Mouse (Mus musculus): ENCODE measurements around the gene Gtdc1. TPM values are rescaled to one million over a fixed set of nuclear protein-coding genes. Genes with fewer than 3 reads are reported as not detected.

Gtdc1 gene
- polyA plus RNA-seq, 1 experiment from 2014 or later = 2.9 TPM

- 56% methylated on average over 2 of the region's 2 CpGs for WGBS (ENCODE audit: insufficient replicate concordance)
- Histone ChIP-seq H3K9ac (ENCODE audit: low read depth, low read length) (no peak overlapping the region), H3K36me3 (ENCODE audit: control insufficient read depth, insufficient read depth) (no peaks in the 10 kb centered on the region), H3K27ac (ENCODE audit: low read length) (no peak overlapping the region), H3K27me3 (ENCODE audit: control insufficient read depth, insufficient read depth, low read depth, low read length) (no peaks in the 10 kb centered on the region), H3K4me1 (ENCODE audit: control insufficient read depth, low read depth, low read length) (no peaks in the 10 kb centered on the region), H3K4me2 (ENCODE audit: low read depth, low read length) (no peak overlapping the region), H3K4me3 (ENCODE audit: low read depth, low read length) (no peak overlapping the region), H3K9me3 (replicated peaks; ENCODE audit: control insufficient read depth, low read length) (no peaks in the 10 kb centered on the region)
- no peak for ATAC-seq (ENCODE audit: low read depth)
These were observed 97.7 kb downstream of the Gtdc1 start for GRCm38 (mm10) chr2:44829753-44830152.

- Histone ChIP-seq H3K4me1 (ENCODE audit: control insufficient read depth, low read depth, low read length) (no peaks in the 10 kb centered on the region), H3K27me3 (ENCODE audit: control insufficient read depth, insufficient read depth, low read depth, low read length) (no peaks in the 10 kb centered on the region), H3K27ac (ENCODE audit: low read length) (no peak overlapping the region), H3K9me3 (replicated peaks; ENCODE audit: control insufficient read depth, low read length) (no peaks in the 10 kb centered on the region), H3K4me2 (ENCODE audit: low read depth, low read length) (no peak overlapping the region), H3K4me3 (ENCODE audit: low read depth, low read length) (no peak overlapping the region), H3K36me3 (ENCODE audit: control insufficient read depth, insufficient read depth) (no peaks in the 10 kb centered on the region), H3K9ac (ENCODE audit: low read depth, low read length) (no peak overlapping the region)
- WGBS (ENCODE audit: insufficient replicate concordance) = 64% methylated on average over 2 of the region's 2 CpGs
- ATAC-seq (ENCODE audit: low read depth) = no peak
These were observed 98.1 kb downstream of the Gtdc1 start for GRCm38 (mm10) chr2:44829346-44829745.

- Histone ChIP-seq H3K9me3 (replicated peaks; ENCODE audit: control insufficient read depth, low read length) (no peaks in the 10 kb centered on the region), H3K27me3 (ENCODE audit: control insufficient read depth, insufficient read depth, low read depth, low read length) (no peaks in the 10 kb centered on the region), H3K27ac (ENCODE audit: low read length) (no peak overlapping the region), H3K4me3 (ENCODE audit: low read depth, low read length) (no peak overlapping the region), H3K36me3 (ENCODE audit: control insufficient read depth, insufficient read depth) (no peaks in the 10 kb centered on the region), H3K4me2 (ENCODE audit: low read depth, low read length) (no peak overlapping the region), H3K4me1 (ENCODE audit: control insufficient read depth, low read depth, low read length) (no peaks in the 10 kb centered on the region), H3K9ac (ENCODE audit: low read depth, low read length) (no peak overlapping the region)
- no peak for ATAC-seq (ENCODE audit: low read depth)
- 83% methylated on average over 3 of the region's 3 CpGs for WGBS (ENCODE audit: insufficient replicate concordance)
These were observed 100.8 kb downstream of the Gtdc1 start for GRCm38 (mm10) chr2:44826609-44827008.

GRCm38 (mm10) chr2:44817787-44818186 is 109.7 kb downstream of the Gtdc1 start:
- H3K27ac ChIP-seq (ENCODE audit: low read length) = no peak overlapping the region
- H3K4me1 ChIP-seq (ENCODE audit: control insufficient read depth, low read depth, low read length) = no peaks in the 10 kb centered on the region
- H3K9me3 ChIP-seq (replicated peaks; ENCODE audit: control insufficient read depth, low read length) = no peaks in the 10 kb centered on the region
- ATAC-seq (ENCODE audit: low read depth) = no peak
- H3K36me3 ChIP-seq (ENCODE audit: control insufficient read depth, insufficient read depth) = no peaks in the 10 kb centered on the region
- H3K27me3 ChIP-seq (ENCODE audit: control insufficient read depth, insufficient read depth, low read depth, low read length) = no peaks in the 10 kb centered on the region
- no peak overlapping the region for H3K4me3 ChIP-seq (ENCODE audit: low read depth, low read length)
- no peak overlapping the region for H3K9ac ChIP-seq (ENCODE audit: low read depth, low read length)
- no peak overlapping the region for H3K4me2 ChIP-seq (ENCODE audit: low read depth, low read length)

GRCm38 (mm10) chr2:44813729-44814128 is 113.7 kb downstream of the Gtdc1 start:
- WGBS (ENCODE audit: insufficient replicate concordance) = 55% methylated on average over 3 of the region's 3 CpGs
- no peaks in the 10 kb centered on the region for H3K27me3 ChIP-seq (ENCODE audit: control insufficient read depth, insufficient read depth, low read depth, low read length)
- no peaks in the 10 kb centered on the region for H3K9me3 ChIP-seq (replicated peaks; ENCODE audit: control insufficient read depth, low read length)
- no peak for ATAC-seq (ENCODE audit: low read depth)
- no peak overlapping the region for H3K9ac ChIP-seq (ENCODE audit: low read depth, low read length)
- no peak overlapping the region for H3K27ac ChIP-seq (ENCODE audit: low read length)
- H3K4me1 ChIP-seq (ENCODE audit: control insufficient read depth, low read depth, low read length) = no peaks in the 10 kb centered on the region
- H3K36me3 ChIP-seq (ENCODE audit: control insufficient read depth, insufficient read depth) = no peaks in the 10 kb centered on the region
- no peak overlapping the region for H3K4me2 ChIP-seq (ENCODE audit: low read depth, low read length)
- H3K4me3 ChIP-seq (ENCODE audit: low read depth, low read length) = no peak overlapping the region

GRCm38 (mm10) chr2:44804497-44804896 is 123.0 kb downstream of the Gtdc1 start:
- Histone ChIP-seq H3K4me3 (ENCODE audit: low read depth, low read length) (no peak overlapping the region), H3K36me3 (ENCODE audit: control insufficient read depth, insufficient read depth) (no peaks in the 10 kb centered on the region), H3K4me1 (ENCODE audit: control insufficient read depth, low read depth, low read length) (no peaks in the 10 kb centered on the region), H3K27ac (ENCODE audit: low read length) (no peak overlapping the region), H3K27me3 (ENCODE audit: control insufficient read depth, insufficient read depth, low read depth, low read length) (no peaks in the 10 kb centered on the region), H3K9me3 (replicated peaks; ENCODE audit: control insufficient read depth, low read length) (no peaks in the 10 kb centered on the region), H3K4me2 (ENCODE audit: low read depth, low read length) (no peak overlapping the region), H3K9ac (ENCODE audit: low read depth, low read length) (no peak overlapping the region)
- no peak for ATAC-seq (ENCODE audit: low read depth)
- whole genome bisulfite sequencing (ENCODE audit: insufficient replicate concordance) = 76% methylated on average over 6 of the region's 6 CpGs

- 45% methylated on average over 2 of the region's 2 CpGs for WGBS (ENCODE audit: insufficient replicate concordance)
- no peak overlapping the region for H3K4me2 ChIP-seq (ENCODE audit: low read depth, low read length)
- ATAC-seq (ENCODE audit: low read depth) = no peak
- no peak overlapping the region for H3K4me3 ChIP-seq (ENCODE audit: low read depth, low read length)
- H3K27ac ChIP-seq (ENCODE audit: low read length) = no peak overlapping the region
- H3K4me1 ChIP-seq (ENCODE audit: control insufficient read depth, low read depth, low read length) = no peaks in the 10 kb centered on the region
- H3K27me3 ChIP-seq (ENCODE audit: control insufficient read depth, insufficient read depth, low read depth, low read length) = no peaks in the 10 kb centered on the region
- H3K9me3 ChIP-seq (replicated peaks; ENCODE audit: control insufficient read depth, low read length) = no peaks in the 10 kb centered on the region
- H3K9ac ChIP-seq (ENCODE audit: low read depth, low read length) = no peak overlapping the region
- no peaks in the 10 kb centered on the region for H3K36me3 ChIP-seq (ENCODE audit: control insufficient read depth, insufficient read depth)
These were observed 126.1 kb downstream of the Gtdc1 start for GRCm38 (mm10) chr2:44801361-44801760.

- Histone ChIP-seq H3K9me3 (replicated peaks; ENCODE audit: control insufficient read depth, low read length) (no peaks in the 10 kb centered on the region), H3K27me3 (ENCODE audit: control insufficient read depth, insufficient read depth, low read depth, low read length) (no peaks in the 10 kb centered on the region), H3K4me1 (ENCODE audit: control insufficient read depth, low read depth, low read length) (no peaks in the 10 kb centered on the region), H3K9ac (ENCODE audit: low read depth, low read length) (no peak overlapping the region), H3K36me3 (ENCODE audit: control insufficient read depth, insufficient read depth) (no peaks in the 10 kb centered on the region), H3K4me2 (ENCODE audit: low read depth, low read length) (no peak overlapping the region), H3K27ac (ENCODE audit: low read length) (no peak overlapping the region), H3K4me3 (ENCODE audit: low read depth, low read length) (no peak overlapping the region)
- WGBS (ENCODE audit: insufficient replicate concordance) = 58% methylated on average over 4 of the region's 4 CpGs
- ATAC-seq (ENCODE audit: low read depth) = no peak
These were observed 135.6 kb downstream of the Gtdc1 start for GRCm38 (mm10) chr2:44791840-44792239.

GRCm38 (mm10) chr2:44791134-44791533 is 136.3 kb downstream of the Gtdc1 start:
- 62% methylated on average over 5 of the region's 5 CpGs for WGBS (ENCODE audit: insufficient replicate concordance)
- Histone ChIP-seq H3K9ac (ENCODE audit: low read depth, low read length) (no peak overlapping the region), H3K27me3 (ENCODE audit: control insufficient read depth, insufficient read depth, low read depth, low read length) (no peaks in the 10 kb centered on the region), H3K4me1 (ENCODE audit: control insufficient read depth, low read depth, low read length) (no peaks in the 10 kb centered on the region), H3K36me3 (ENCODE audit: control insufficient read depth, insufficient read depth) (no peaks in the 10 kb centered on the region), H3K9me3 (replicated peaks; ENCODE audit: control insufficient read depth, low read length) (no peaks in the 10 kb centered on the region), H3K4me2 (ENCODE audit: low read depth, low read length) (no peak overlapping the region), H3K4me3 (ENCODE audit: low read depth, low read length) (no peak overlapping the region), H3K27ac (ENCODE audit: low read length) (no peak overlapping the region)
- no peak for ATAC-seq (ENCODE audit: low read depth)

- Histone ChIP-seq H3K9ac (ENCODE audit: low read depth, low read length) (no peak overlapping the region), H3K4me1 (ENCODE audit: control insufficient read depth, low read depth, low read length) (no peaks in the 10 kb centered on the region), H3K9me3 (replicated peaks; ENCODE audit: control insufficient read depth, low read length) (no peaks in the 10 kb centered on the region), H3K27me3 (ENCODE audit: control insufficient read depth, insufficient read depth, low read depth, low read length) (no peaks in the 10 kb centered on the region), H3K36me3 (ENCODE audit: control insufficient read depth, insufficient read depth) (no peaks in the 10 kb centered on the region), H3K4me2 (ENCODE audit: low read depth, low read length) (no peak overlapping the region), H3K27ac (ENCODE audit: low read length) (no peak overlapping the region), H3K4me3 (ENCODE audit: low read depth, low read length) (no peak overlapping the region)
- ATAC-seq (ENCODE audit: low read depth) = no peak
- WGBS (ENCODE audit: insufficient replicate concordance) = 81% methylated on average over 4 of the region's 4 CpGs
These were observed 144.7 kb downstream of the Gtdc1 start for GRCm38 (mm10) chr2:44782746-44783145.

Data from liver, embryonic 16.5 days (tissue).